Mouse (Mus musculus) spleen, postnatal 10 days (tissue): ENCODE data around the gene Oxgr1.
"Not testable (repeated sequence)": the region's sequence is repeated elsewhere in the genome, so short reads cannot be mapped to it uniquely, and the experiment has no call there.

ENCODE experiments used
- DNase-seq, 2 experiments: peaks; one replicate each; pipeline ENCODE4 v3.0.0; 2021 to 2022; ENCODE audit warnings: low spot score in 2 of 2

Gene Oxgr1

GRCm38 (mm10) chr14:120042187-120042820 lies at the start of gene Oxgr1:
Gene Oxgr1, minus strand, starts transcription at chr14:120042435.
- DNase-seq = no peak

- DNase-seq = no peak
Observed at GRCm38 (mm10) chr14:120090401-120090800, 48.2 kb upstream of the Oxgr1 start.

GRCm38 (mm10) chr14:120089649-120090360 lies 47.6 kb upstream of the Oxgr1 start:
- no peak for DNase-seq

GRCm38 (mm10) chr14:120089006-120089648 lies 46.9 kb upstream of the Oxgr1 start:
- DNase-seq = no peak

- no peak for DNase-seq
Observed at GRCm38 (mm10) chr14:120084084-120084667, 41.9 kb upstream of the Oxgr1 start.

- no peak for DNase-seq
Observed at GRCm38 (mm10) chr14:120076192-120076591, 34.0 kb upstream of the Oxgr1 start.

- no peak for DNase-seq
Observed at GRCm38 (mm10) chr14:120075746-120076145, 33.5 kb upstream of the Oxgr1 start.

- no peak for DNase-seq
Observed at GRCm38 (mm10) chr14:120074231-120074630, 32.0 kb upstream of the Oxgr1 start.

- DNase-seq = peak in 1 of 2 experiments; percentile 47
Observed at GRCm38 (mm10) chr14:120061096-120061495, 18.9 kb upstream of the Oxgr1 start.

GRCm38 (mm10) chr14:120033454-120033853 lies 8.8 kb downstream of the Oxgr1 start:
- no peak for DNase-seq

- no peak for DNase-seq
Observed at GRCm38 (mm10) chr14:120019948-120020347, 22.3 kb downstream of the Oxgr1 start.

- DNase-seq = no peak
Observed at GRCm38 (mm10) chr14:120009969-120010872, 32.0 kb downstream of the Oxgr1 start.

GRCm38 (mm10) chr14:120005153-120005552 lies 37.1 kb downstream of the Oxgr1 start:
- no peak for DNase-seq

- no peak for DNase-seq
Observed at GRCm38 (mm10) chr14:120003661-120004060, 38.6 kb downstream of the Oxgr1 start.

GRCm38 (mm10) chr14:120002673-120003072 lies 39.6 kb downstream of the Oxgr1 start:
- no peak for DNase-seq

GRCm38 (mm10) chr14:119989651-119990050 lies 52.6 kb downstream of the Oxgr1 start:
- no peak for DNase-seq

- DNase-seq = no peak
Observed at GRCm38 (mm10) chr14:119988937-119989645, 53.1 kb downstream of the Oxgr1 start.

- DNase-seq = no peak
Observed at GRCm38 (mm10) chr14:119987257-119987656, 55.0 kb downstream of the Oxgr1 start.

- no peak for DNase-seq
Observed at GRCm38 (mm10) chr14:119986778-119987177, 55.5 kb downstream of the Oxgr1 start.

- DNase-seq = not testable (repeated sequence)
Observed at GRCm38 (mm10) chr14:119986351-119986750, 55.9 kb downstream of the Oxgr1 start.

GRCm38 (mm10) chr14:119981314-119981713 lies 60.9 kb downstream of the Oxgr1 start:
- no peak for DNase-seq
